Mouse (Mus musculus) lung, adult 2 months (tissue): ENCODE results near the gene Ppard.

ENCODE experiments used
- CTCF ChIP-seq: fragments of 200-500 bp; IDR thresholded peaks from 2 replicates; pipeline ENCODE4 v1.5.1; 2011; ENCODE audit warnings: mild to moderate bottlenecking, low read length, control low read depth; ENCODE audit not compliant: insufficient read depth
- POLR2A ChIP-seq: fragments of 200-500 bp; IDR thresholded peaks from 2 replicates; pipeline ENCODE4 v1.6.1; 2011; ENCODE audit warnings: low read depth, mild to moderate bottlenecking, control low read depth, low read length, borderline replicate concordance; ENCODE audit errors: extremely low read depth

GRCm38 (mm10) chr17:28188313-28188712 lies 44.2 kb upstream of the Ppard start:
- TF ChIP-seq CTCF, result no peak
- no peak for TF ChIP-seq POLR2A
